Mouse (Mus musculus) thymus, adult 2 months (tissue): ENCODE results near the gene Pdlim5.

ENCODE experiments used
- CTCF ChIP-seq: fragments of 200-500 bp; IDR thresholded peaks from 2 replicates; pipeline ENCODE4 v1.5.1; 2012; ENCODE audit warnings: mild to moderate bottlenecking, control low read depth, low read length, moderate library complexity, borderline replicate concordance; ENCODE audit not compliant: control insufficient read depth, poor library complexity, insufficient read depth; ENCODE audit errors: extremely low read depth
- POLR2A ChIP-seq: fragments of 200-500 bp; IDR thresholded peaks from 2 replicates; pipeline ENCODE4 v1.6.1; 2012; ENCODE audit warnings: mild to moderate bottlenecking, low read length, control low read depth, moderate library complexity; ENCODE audit not compliant: control insufficient read depth, poor library complexity, insufficient read depth; ENCODE audit errors: extremely low read depth

DNA sequence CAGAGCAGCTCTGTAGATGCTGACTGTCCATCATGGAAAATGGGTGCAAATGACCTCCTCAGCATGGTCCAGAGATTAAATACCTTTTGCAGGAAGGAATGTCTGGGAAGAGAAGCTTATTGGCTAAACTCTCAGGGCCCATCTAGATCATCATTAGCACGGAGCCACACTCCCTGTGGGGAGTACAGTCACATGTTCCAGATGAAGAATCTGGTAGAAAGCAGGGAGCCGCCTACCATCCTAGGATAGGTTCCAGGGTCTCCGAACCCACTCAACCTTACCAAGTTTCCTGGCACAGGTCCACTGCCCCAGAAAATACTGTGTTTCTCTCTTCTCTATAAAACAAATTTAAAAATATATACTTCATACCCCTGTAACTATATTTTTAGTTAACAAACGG is 57.4 kb downstream of the Pdlim5 start:
- TF ChIP-seq CTCF, result no peak
- TF ChIP-seq POLR2A, result no peak
